Mouse (Mus musculus): Measurements from ENCODE around the gene Cfap61. TPM values are rescaled to one million over a fixed set of nuclear protein-coding genes. Genes with fewer than 3 reads are reported as not detected.

Gene Cfap61
- polyA plus RNA-seq, 1 experiment from 2014 or later, result not detected

- Histone ChIP-seq H3K4me3 (ENCODE audit: low read depth, low read length) (no peak overlapping the region), H3K27ac (ENCODE audit: low read length) (no peak overlapping the region), H3K4me1 (ENCODE audit: control insufficient read depth, insufficient read depth, low read length) (peaks cover 27% of the 10 kb centered on the region; the same call in 1 of the 2 replicates), H3K9ac (replicated peaks; ENCODE audit: low read depth, low read length) (no peak overlapping the region), H3K27me3 (ENCODE audit: control insufficient read depth, insufficient read depth, low read length) (peaks cover 67% of the 10 kb centered on the region), H3K9me3 (ENCODE audit: control insufficient read depth, low read depth, low read length) (no peaks in the 10 kb centered on the region), H3K36me3 (ENCODE audit: control insufficient read depth, insufficient read depth, low read length) (no peaks in the 10 kb centered on the region), H3K4me2 (replicated peaks; ENCODE audit: low read depth, low read length) (no peak overlapping the region)
- WGBS, result 15% methylated on average over 11 of the region's 11 CpGs
- no peak for ATAC-seq (ENCODE audit: insufficient number of reproducible peaks, insufficient read depth, low FRiP score, low read depth)
Observed at GRCm38 (mm10) chr2:146219791-146220190, 285.2 kb downstream of the Cfap61 start.

- Histone ChIP-seq H3K9me3 (ENCODE audit: control insufficient read depth, low read depth, low read length) (no peaks in the 10 kb centered on the region), H3K4me1 (ENCODE audit: control insufficient read depth, insufficient read depth, low read length) (peaks cover 27% of the 10 kb centered on the region; the same call in 1 of the 2 replicates), H3K27ac (ENCODE audit: low read length) (no peak overlapping the region), H3K9ac (replicated peaks; ENCODE audit: low read depth, low read length) (no peak overlapping the region), H3K36me3 (ENCODE audit: control insufficient read depth, insufficient read depth, low read length) (no peaks in the 10 kb centered on the region), H3K27me3 (ENCODE audit: control insufficient read depth, insufficient read depth, low read length) (peaks cover 75% of the 10 kb centered on the region), H3K4me3 (ENCODE audit: low read depth, low read length) (no peak overlapping the region), H3K4me2 (replicated peaks; ENCODE audit: low read depth, low read length) (peak overlapping the region; percentile 96)
- WGBS, result 1% methylated on average over 24 of the region's 24 CpGs
- ATAC-seq (ENCODE audit: insufficient number of reproducible peaks, insufficient read depth, low FRiP score, low read depth), result no peak
Observed at GRCm38 (mm10) chr2:146220591-146221075, 286.0 kb downstream of the Cfap61 start.

GRCm38 (mm10) chr2:146221076-146221928 lies 286.7 kb downstream of the Cfap61 start, which contains the start of gene Insm1:
Gene Insm1 (plus strand): TSS chr2:146221921.
- no peaks in the 10 kb centered on the region for H3K36me3 ChIP-seq (ENCODE audit: control insufficient read depth, insufficient read depth, low read length)
- no peaks in the 10 kb centered on the region for H3K9me3 ChIP-seq (ENCODE audit: control insufficient read depth, low read depth, low read length)
- H3K4me1 ChIP-seq (ENCODE audit: control insufficient read depth, insufficient read depth, low read length), result peaks cover 27% of the 10 kb centered on the region; the same call in 1 of the 2 replicates
- H3K9ac ChIP-seq (replicated peaks; ENCODE audit: low read depth, low read length), result peak within 1 kb of the TSS; percentile 33; the same call in 1 of the 2 replicates
- peak; percentile 70 for ATAC-seq (ENCODE audit: insufficient number of reproducible peaks, insufficient read depth, low FRiP score, low read depth)
- H3K27ac ChIP-seq (ENCODE audit: low read length), result peak within 1 kb of the TSS; percentile 52; the same call in 1 of the 2 replicates
- under 1% methylated on average over 77 of the region's 86 CpGs for WGBS
- peak within 1 kb of the TSS; percentile 43 for H3K4me3 ChIP-seq (ENCODE audit: low read depth, low read length)
- peak within 1 kb of the TSS; percentile 96 for H3K4me2 ChIP-seq (replicated peaks; ENCODE audit: low read depth, low read length)
- H3K27me3 ChIP-seq (ENCODE audit: control insufficient read depth, insufficient read depth, low read length), result peaks cover 76% of the 10 kb centered on the region

GRCm38 (mm10) chr2:146221929-146222278 lies 287.3 kb downstream of the Cfap61 start:
- Histone ChIP-seq H3K4me1 (ENCODE audit: control insufficient read depth, insufficient read depth, low read length) (peaks cover 27% of the 10 kb centered on the region; the same call in 1 of the 2 replicates), H3K4me2 (replicated peaks; ENCODE audit: low read depth, low read length) (peak overlapping the region; percentile 96), H3K27me3 (ENCODE audit: control insufficient read depth, insufficient read depth, low read length) (peaks cover 76% of the 10 kb centered on the region), H3K9me3 (ENCODE audit: control insufficient read depth, low read depth, low read length) (no peaks in the 10 kb centered on the region), H3K36me3 (ENCODE audit: control insufficient read depth, insufficient read depth, low read length) (no peaks in the 10 kb centered on the region), H3K4me3 (ENCODE audit: low read depth, low read length) (peak overlapping the region; percentile 43), H3K9ac (replicated peaks; ENCODE audit: low read depth, low read length) (0 out of 2 replicates have a peak overlapping the region, but pooled peaks have one; percentile 33), H3K27ac (ENCODE audit: low read length) (no peak overlapping the region)
- peak; percentile 51 for ATAC-seq (ENCODE audit: insufficient number of reproducible peaks, insufficient read depth, low FRiP score, low read depth)
- WGBS, result 0% methylated on average over 35 of the region's 44 CpGs

- H3K36me3 ChIP-seq (ENCODE audit: control insufficient read depth, insufficient read depth, low read length), result no peaks in the 10 kb centered on the region
- peak overlapping the region; percentile 33; the same call in 1 of the 2 replicates for H3K9ac ChIP-seq (replicated peaks; ENCODE audit: low read depth, low read length)
- H3K9me3 ChIP-seq (ENCODE audit: control insufficient read depth, low read depth, low read length), result no peaks in the 10 kb centered on the region
- ATAC-seq (ENCODE audit: insufficient number of reproducible peaks, insufficient read depth, low FRiP score, low read depth), result peak; percentile 2; the same call in 1 of the 2 replicates
- under 1% methylated on average over 95 of the region's 133 CpGs for WGBS
- H3K27ac ChIP-seq (ENCODE audit: low read length), result peak overlapping the region; percentile 52; the same call in 1 of the 2 replicates
- peaks cover 76% of the 10 kb centered on the region for H3K27me3 ChIP-seq (ENCODE audit: control insufficient read depth, insufficient read depth, low read length)
- H3K4me1 ChIP-seq (ENCODE audit: control insufficient read depth, insufficient read depth, low read length), result peaks cover 27% of the 10 kb centered on the region; the same call in 1 of the 2 replicates
- H3K4me2 ChIP-seq (replicated peaks; ENCODE audit: low read depth, low read length), result peak overlapping the region; percentile 96
- H3K4me3 ChIP-seq (ENCODE audit: low read depth, low read length), result peak overlapping the region; percentile 43
Observed at GRCm38 (mm10) chr2:146222279-146223175, 287.9 kb downstream of the Cfap61 start.

GRCm38 (mm10) chr2:146223176-146223905 lies 288.8 kb downstream of the Cfap61 start:
- Histone ChIP-seq H3K4me3 (ENCODE audit: low read depth, low read length) (peak overlapping the region; percentile 43), H3K36me3 (ENCODE audit: control insufficient read depth, insufficient read depth, low read length) (no peaks in the 10 kb centered on the region), H3K4me2 (replicated peaks; ENCODE audit: low read depth, low read length) (peak overlapping the region; percentile 96), H3K4me1 (ENCODE audit: control insufficient read depth, insufficient read depth, low read length) (peaks cover 25% of the 10 kb centered on the region; the same call in 1 of the 2 replicates), H3K27ac (ENCODE audit: low read length) (no peak overlapping the region), H3K9me3 (ENCODE audit: control insufficient read depth, low read depth, low read length) (no peaks in the 10 kb centered on the region), H3K9ac (replicated peaks; ENCODE audit: low read depth, low read length) (0 out of 2 replicates have a peak overlapping the region, but pooled peaks have one; percentile 33), H3K27me3 (ENCODE audit: control insufficient read depth, insufficient read depth, low read length) (peaks cover 72% of the 10 kb centered on the region)
- WGBS, result 1% methylated on average over 71 of the region's 75 CpGs
- 0 out of 2 replicates have a peak, but pooled peaks have one; percentile 34 for ATAC-seq (ENCODE audit: insufficient number of reproducible peaks, insufficient read depth, low FRiP score, low read depth)

- Histone ChIP-seq H3K9me3 (ENCODE audit: control insufficient read depth, low read depth, low read length) (no peaks in the 10 kb centered on the region), H3K4me2 (replicated peaks; ENCODE audit: low read depth, low read length) (no peak overlapping the region), H3K27ac (ENCODE audit: low read length) (no peak overlapping the region), H3K36me3 (ENCODE audit: control insufficient read depth, insufficient read depth, low read length) (no peaks in the 10 kb centered on the region), H3K4me1 (ENCODE audit: control insufficient read depth, insufficient read depth, low read length) (peaks cover 23% of the 10 kb centered on the region; the same call in 1 of the 2 replicates), H3K27me3 (ENCODE audit: control insufficient read depth, insufficient read depth, low read length) (peaks cover 67% of the 10 kb centered on the region), H3K9ac (replicated peaks; ENCODE audit: low read depth, low read length) (no peak overlapping the region), H3K4me3 (ENCODE audit: low read depth, low read length) (peak overlapping the region; percentile 43; the same call in 1 of the 2 replicates)
- ATAC-seq (ENCODE audit: insufficient number of reproducible peaks, insufficient read depth, low FRiP score, low read depth), result no peak
- WGBS, result 16% methylated on average over 7 of the region's 7 CpGs
Observed at GRCm38 (mm10) chr2:146224141-146224540, 289.6 kb downstream of the Cfap61 start.
